Mouse (Mus musculus): ENCODE data around the gene Gpc2. TPM values are rescaled to one million over a fixed set of nuclear protein-coding genes. Genes with fewer than 3 reads are reported as not detected.
A peak's percentile ranks its signal among the peaks of the same experiment; 100 is the strongest.

Gpc2 gene
- polyA plus RNA-seq, 1 experiment from 2014 or later, result 0.29 TPM

GRCm38 (mm10) chr5:138271232-138271631 lies 8.6 kb downstream of the Gpc2 start:
- H3K27ac ChIP-seq, result no peak overlapping the region
- no peak overlapping the region for H3K4me3 ChIP-seq (ENCODE audit: inconsistent target)
- H3K36me3 ChIP-seq (ENCODE audit: inconsistent target), result no peaks in the 10 kb centered on the region
- 58% methylated on average over 3 of the region's 3 CpGs for WGBS (ENCODE audit: missing documents)
- no peaks in the 10 kb centered on the region for H3K79me2 ChIP-seq (ENCODE audit: inconsistent target)

- WGBS (ENCODE audit: missing documents), result 89% methylated on average over 3 of the region's 4 CpGs
- no peak overlapping the region for H3K4me3 ChIP-seq (ENCODE audit: inconsistent target)
- H3K27ac ChIP-seq, result no peak overlapping the region
- no peaks in the 10 kb centered on the region for H3K36me3 ChIP-seq (ENCODE audit: inconsistent target)
- no peaks in the 10 kb centered on the region for H3K79me2 ChIP-seq (ENCODE audit: inconsistent target)
Measured at GRCm38 (mm10) chr5:138268980-138269379, 10.8 kb downstream of the Gpc2 start.

GRCm38 (mm10) chr5:138267114-138267513 lies 12.7 kb downstream of the Gpc2 start:
- 94% methylated on average over 3 of the region's 3 CpGs for WGBS (ENCODE audit: missing documents)
- Histone ChIP-seq H3K4me3 (ENCODE audit: inconsistent target) (no peak overlapping the region), H3K27ac (no peak overlapping the region), H3K36me3 (ENCODE audit: inconsistent target) (no peaks in the 10 kb centered on the region), H3K79me2 (ENCODE audit: inconsistent target) (peaks cover 12% of the 10 kb centered on the region)

GRCm38 (mm10) chr5:138265712-138266111 lies 14.1 kb downstream of the Gpc2 start:
- peaks cover 26% of the 10 kb centered on the region for H3K79me2 ChIP-seq (ENCODE audit: inconsistent target)
- no peak overlapping the region for H3K4me3 ChIP-seq (ENCODE audit: inconsistent target)
- H3K36me3 ChIP-seq (ENCODE audit: inconsistent target), result peaks cover 10% of the 10 kb centered on the region; the same call in 1 of the 2 replicates
- WGBS (ENCODE audit: missing documents), result 98% methylated on average over 4 of the region's 4 CpGs
- no peak overlapping the region for H3K27ac ChIP-seq

GRCm38 (mm10) chr5:138264207-138264578 lies 15.6 kb downstream of the Gpc2 start:
- Histone ChIP-seq H3K36me3 (ENCODE audit: inconsistent target) (peaks cover 19% of the 10 kb centered on the region), H3K27ac (peak overlapping the region; percentile 58), H3K79me2 (ENCODE audit: inconsistent target) (peaks cover 41% of the 10 kb centered on the region), H3K4me3 (ENCODE audit: inconsistent target) (peak overlapping the region; percentile 60)
- 4% methylated on average over 6 of the region's 6 CpGs for WGBS (ENCODE audit: missing documents)

- peak within 1 kb of the TSS; percentile 78 for H3K27ac ChIP-seq
- 0% methylated on average over 71 of the region's 71 CpGs for WGBS (ENCODE audit: missing documents)
- H3K79me2 ChIP-seq (ENCODE audit: inconsistent target), result peaks cover 46% of the 10 kb centered on the region
- peaks cover 20% of the 10 kb centered on the region for H3K36me3 ChIP-seq (ENCODE audit: inconsistent target)
- peak within 1 kb of the TSS; percentile 60 for H3K4me3 ChIP-seq (ENCODE audit: inconsistent target)
Measured at GRCm38 (mm10) chr5:138263260-138264206, 16.3 kb downstream of the Gpc2 start, which contains the start of gene BC037034. Gene BC037034 (minus strand): TSS chr5:138264033.

GRCm38 (mm10) chr5:138262582-138263240 lies 17.1 kb downstream of the Gpc2 start:
- peaks cover 23% of the 10 kb centered on the region for H3K36me3 ChIP-seq (ENCODE audit: inconsistent target)
- H3K4me3 ChIP-seq (ENCODE audit: inconsistent target), result peak overlapping the region; percentile 44
- H3K27ac ChIP-seq, result peak overlapping the region; percentile 78
- WGBS (ENCODE audit: missing documents), result 21% methylated on average over 18 of the region's 18 CpGs
- H3K79me2 ChIP-seq (ENCODE audit: inconsistent target), result peaks cover 46% of the 10 kb centered on the region

GRCm38 (mm10) chr5:138262001-138262400 lies 17.8 kb downstream of the Gpc2 start:
- H3K79me2 ChIP-seq (ENCODE audit: inconsistent target), result peaks cover 46% of the 10 kb centered on the region
- peak overlapping the region; percentile 78 for H3K27ac ChIP-seq
- H3K4me3 ChIP-seq (ENCODE audit: inconsistent target), result peak overlapping the region; percentile 44; the same call in 1 of the 2 replicates
- H3K36me3 ChIP-seq (ENCODE audit: inconsistent target), result peaks cover 23% of the 10 kb centered on the region
- 24% methylated on average over 4 of the region's 4 CpGs for WGBS (ENCODE audit: missing documents)

GRCm38 (mm10) chr5:138260834-138261233 lies 19.0 kb downstream of the Gpc2 start:
- Histone ChIP-seq H3K27ac (no peak overlapping the region), H3K4me3 (ENCODE audit: inconsistent target) (no peak overlapping the region), H3K36me3 (ENCODE audit: inconsistent target) (peaks cover 23% of the 10 kb centered on the region), H3K79me2 (ENCODE audit: inconsistent target) (peaks cover 46% of the 10 kb centered on the region)
- 72% methylated on average over 11 of the region's 11 CpGs for WGBS (ENCODE audit: missing documents)

GRCm38 (mm10) chr5:138260051-138260450 lies 19.8 kb downstream of the Gpc2 start:
- peaks cover 23% of the 10 kb centered on the region for H3K36me3 ChIP-seq (ENCODE audit: inconsistent target)
- no peak overlapping the region for H3K4me3 ChIP-seq (ENCODE audit: inconsistent target)
- 91% methylated on average over 9 of the region's 10 CpGs for WGBS (ENCODE audit: missing documents)
- peaks cover 46% of the 10 kb centered on the region for H3K79me2 ChIP-seq (ENCODE audit: inconsistent target)
- H3K27ac ChIP-seq, result no peak overlapping the region

- peak overlapping the region; percentile 91; the same call in 1 of the 2 replicates for H3K27ac ChIP-seq
- peaks cover 46% of the 10 kb centered on the region for H3K79me2 ChIP-seq (ENCODE audit: inconsistent target)
- H3K36me3 ChIP-seq (ENCODE audit: inconsistent target), result peaks cover 23% of the 10 kb centered on the region
- H3K4me3 ChIP-seq (ENCODE audit: inconsistent target), result no peak overlapping the region
- WGBS (ENCODE audit: missing documents), result 40% methylated on average over 7 of the region's 7 CpGs
Measured at GRCm38 (mm10) chr5:138258993-138259392, 20.8 kb downstream of the Gpc2 start.

- Histone ChIP-seq H3K4me3 (ENCODE audit: inconsistent target) (no peak overlapping the region), H3K79me2 (ENCODE audit: inconsistent target) (peaks cover 46% of the 10 kb centered on the region), H3K27ac (peak overlapping the region; percentile 91), H3K36me3 (ENCODE audit: inconsistent target) (peaks cover 23% of the 10 kb centered on the region)
- WGBS (ENCODE audit: missing documents), result 38% methylated on average over 6 of the region's 6 CpGs
Measured at GRCm38 (mm10) chr5:138258542-138258941, 21.3 kb downstream of the Gpc2 start.

GRCm38 (mm10) chr5:138258078-138258477 lies 21.7 kb downstream of the Gpc2 start:
- H3K27ac ChIP-seq, result peak overlapping the region; percentile 91
- peaks cover 44% of the 10 kb centered on the region for H3K79me2 ChIP-seq (ENCODE audit: inconsistent target)
- H3K4me3 ChIP-seq (ENCODE audit: inconsistent target), result no peak overlapping the region
- 50% methylated on average over 3 of the region's 3 CpGs for WGBS (ENCODE audit: missing documents)
- peaks cover 23% of the 10 kb centered on the region for H3K36me3 ChIP-seq (ENCODE audit: inconsistent target)

GRCm38 (mm10) chr5:138257585-138257978 lies 22.2 kb downstream of the Gpc2 start:
- 42% methylated on average over 4 of the region's 4 CpGs for WGBS (ENCODE audit: missing documents)
- Histone ChIP-seq H3K4me3 (ENCODE audit: inconsistent target) (no peak overlapping the region), H3K36me3 (ENCODE audit: inconsistent target) (peaks cover 23% of the 10 kb centered on the region), H3K79me2 (ENCODE audit: inconsistent target) (peaks cover 39% of the 10 kb centered on the region; the same call in 1 of the 2 replicates), H3K27ac (peak overlapping the region; percentile 91)
